Mouse (Mus musculus) myocyte (in vitro differentiated cells): ENCODE measurements around the gene Polr1d.

Experiments used
- CEBPB ChIP-seq: IDR thresholded peaks from 2 replicates; pipeline ENCODE4 v1.6.1; 2011; ENCODE audit warnings: mild to moderate bottlenecking, moderate library complexity; ENCODE audit not compliant: poor library complexity, insufficient read depth, severe bottlenecking
- E2F4 ChIP-seq: IDR thresholded peaks from one replicate; pipeline ENCODE4 v1.6.1; 2011; ENCODE audit warnings: mild to moderate bottlenecking, control low read depth, moderate library complexity; ENCODE audit not compliant: insufficient read depth
- MAX ChIP-seq: IDR thresholded peaks from one replicate; pipeline ENCODE4 v1.6.1; 2011; ENCODE audit warnings: low read depth, mild to moderate bottlenecking, control low read depth
- MYOG ChIP-seq, 3 experiments: IDR thresholded peaks; one replicate each; pipeline ENCODE4 v1.6.1; 2011; ENCODE audit warnings: control low read depth in 2 of 3, low read depth in 2 of 3, mild to moderate bottlenecking in 2 of 3; ENCODE audit not compliant: insufficient read length in 2 of 3, control insufficient read depth in 1 of 3, insufficient read depth in 1 of 3
- POLR2A ChIP-seq: IDR thresholded peaks from one replicate; pipeline ENCODE4 v1.6.1; 2011; ENCODE audit warnings: low read depth, mild to moderate bottlenecking, control low read depth, moderate library complexity; ENCODE audit not compliant: insufficient read length
- SRF ChIP-seq: IDR thresholded peaks from one replicate; pipeline ENCODE4 v1.6.1; 2011; ENCODE audit warnings: low read depth; ENCODE audit not compliant: control insufficient read depth, insufficient read length
- TCF12 ChIP-seq: IDR thresholded peaks from one replicate; pipeline ENCODE4 v1.6.1; 2011; ENCODE audit warnings: mild to moderate bottlenecking, control low read depth; ENCODE audit not compliant: poor library complexity, insufficient read depth, severe bottlenecking
- TCF3 ChIP-seq: IDR thresholded peaks from one replicate; pipeline ENCODE4 v1.6.1; 2011; ENCODE audit warnings: low read depth, control low read depth; ENCODE audit not compliant: insufficient read length
- USF1 ChIP-seq: IDR thresholded peaks from one replicate; pipeline ENCODE4 v1.6.1; 2011; ENCODE audit warnings: low read depth, mild to moderate bottlenecking, control low read depth, moderate library complexity

GRCm38 (mm10) chr5:147102295-147102694 lies 25.4 kb downstream of the Polr1d start:
- TF ChIP-seq TCF12 (no peak), POLR2A (no peak), SRF (no peak), CEBPB (no peak), MYOG (IDR thresholded peaks at IDR 0.05; ENCODE audit: control insufficient read depth in 1 of 3, insufficient read depth in 1 of 3, insufficient read length in 2 of 3, low read depth in 2 of 3) (no peak), MAX (no peak), USF1 (no peak), E2F4 (no peak), TCF3 (no peak)
